Mouse (Mus musculus): ENCODE measurements around the gene Aprt.

DNA sequence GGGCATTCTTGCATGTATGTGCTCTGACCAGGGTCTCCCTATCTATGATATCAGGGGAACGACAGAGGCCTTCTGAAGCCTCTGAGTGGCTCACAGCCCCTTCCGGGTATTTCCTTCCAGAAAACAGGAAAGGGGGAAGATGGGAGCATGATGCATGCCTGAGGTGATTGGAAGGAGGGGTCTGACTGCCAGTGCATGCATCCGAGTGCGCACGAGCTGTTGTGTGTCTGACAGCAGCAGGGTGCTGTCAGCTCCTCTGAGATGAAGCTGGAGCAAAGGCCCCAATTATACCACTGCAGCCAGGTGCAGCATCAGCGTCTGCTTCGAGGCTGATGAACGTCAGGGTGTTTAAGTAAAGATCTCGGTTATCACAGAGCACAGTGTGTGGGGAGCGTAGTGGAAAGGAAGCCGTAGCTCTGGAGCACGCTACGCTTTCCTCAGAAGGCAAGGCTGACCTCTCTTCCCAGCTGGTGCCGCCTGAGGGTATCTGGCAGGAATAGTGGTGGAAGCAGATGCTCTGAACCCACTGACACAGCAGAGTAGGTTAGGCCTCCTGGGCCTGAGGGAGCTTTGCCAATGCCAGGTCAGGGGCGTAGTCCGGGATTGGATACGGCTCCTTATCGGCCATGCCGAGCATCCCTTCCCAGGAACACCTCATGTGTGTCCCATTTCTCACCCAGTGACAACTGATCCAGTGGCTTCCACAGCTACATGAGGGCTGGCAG is 17.2 kb upstream of the Aprt start:
- TF ChIP-seq GATA1 (IDR thresholded peaks at IDR 0.05; ENCODE audit: borderline replicate concordance, low read length) (no peak), FLI1 (IDR thresholded peaks at IDR 0.05; ENCODE audit: low read length) (no peak)

All from megakaryocyte, embryonic 14.5 days (primary cell).